Mouse (Mus musculus): ENCODE measurements at regions not wholly inside any gene's neighbourhood (a gene's known extent, or its start where the extent isn't known, plus 50 kb on each side); places are given as distances from the start of the nearest gene placed in this dataset.
A peak's percentile ranks its signal among the peaks of the same experiment; 100 is the strongest.
"Not testable (repeated sequence)": the region's sequence is repeated elsewhere in the genome, so short reads cannot be mapped to it uniquely, and the experiment has no call there.

- DNase-seq (ENCODE audit: extremely low read depth, insufficient read length, low spot score) = peak; percentile 72
Observed at GRCm38 (mm10) chr7:111179401-111180271, 96.8 kb upstream of the Eif4g2 start.

GRCm38 (mm10) chr7:111174393-111175124, 91.7 kb upstream of the Eif4g2 start:
- DNase-seq (ENCODE audit: extremely low read depth, insufficient read length, low spot score) = no peak

- DNase-seq (ENCODE audit: extremely low read depth, insufficient read length, low spot score) = no peak
Observed at GRCm38 (mm10) chr7:111172061-111172460, 89.2 kb upstream of the Eif4g2 start.

- DNase-seq (ENCODE audit: extremely low read depth, insufficient read length, low spot score) = not testable (repeated sequence)
Observed at GRCm38 (mm10) chr7:111168546-111169233, 85.9 kb upstream of the Eif4g2 start.

GRCm38 (mm10) chr7:111164994-111165393, 82.2 kb upstream of the Eif4g2 start:
- no peak for DNase-seq (ENCODE audit: extremely low read depth, insufficient read length, low spot score)

- no peak for DNase-seq (ENCODE audit: extremely low read depth, insufficient read length, low spot score)
Observed at GRCm38 (mm10) chr7:111164276-111164675, 81.4 kb upstream of the Eif4g2 start.

GRCm38 (mm10) chr7:111163861-111164260, 81.0 kb upstream of the Eif4g2 start:
- DNase-seq (ENCODE audit: extremely low read depth, insufficient read length, low spot score) = no peak

GRCm38 (mm10) chr7:111163321-111163720, 80.5 kb upstream of the Eif4g2 start:
- no peak for DNase-seq (ENCODE audit: extremely low read depth, insufficient read length, low spot score)

- DNase-seq (ENCODE audit: extremely low read depth, insufficient read length, low spot score) = peak; percentile 40
Observed at GRCm38 (mm10) chr7:111158791-111159286, 76.0 kb upstream of the Eif4g2 start.

GRCm38 (mm10) chr7:111157754-111158325, 75.0 kb upstream of the Eif4g2 start:
- DNase-seq (ENCODE audit: extremely low read depth, insufficient read length, low spot score) = no peak

- DNase-seq (ENCODE audit: extremely low read depth, insufficient read length, low spot score) = peak; percentile 87
Observed at GRCm38 (mm10) chr7:111157287-111157686, 74.5 kb upstream of the Eif4g2 start.

- peak; percentile 76 for DNase-seq (ENCODE audit: extremely low read depth, insufficient read length, low spot score)
Observed at GRCm38 (mm10) chr7:111156472-111157231, 73.8 kb upstream of the Eif4g2 start.

GRCm38 (mm10) chr7:111155995-111156394, 73.2 kb upstream of the Eif4g2 start:
- DNase-seq (ENCODE audit: extremely low read depth, insufficient read length, low spot score) = peak; percentile 21

GRCm38 (mm10) chr7:111154217-111154616, 71.4 kb upstream of the Eif4g2 start:
- no peak for DNase-seq (ENCODE audit: extremely low read depth, insufficient read length, low spot score)

- DNase-seq (ENCODE audit: extremely low read depth, insufficient read length, low spot score) = no peak
Observed at GRCm38 (mm10) chr7:111150540-111150939, 67.7 kb upstream of the Eif4g2 start.

- no peak for DNase-seq (ENCODE audit: extremely low read depth, insufficient read length, low spot score)
Observed at GRCm38 (mm10) chr7:111150115-111150514, 67.3 kb upstream of the Eif4g2 start.

GRCm38 (mm10) chr7:111147593-111147992, 64.8 kb upstream of the Eif4g2 start:
- DNase-seq (ENCODE audit: extremely low read depth, insufficient read length, low spot score) = no peak

- no peak for DNase-seq (ENCODE audit: extremely low read depth, insufficient read length, low spot score)
Observed at GRCm38 (mm10) chr7:111146670-111147069, 63.8 kb upstream of the Eif4g2 start.

GRCm38 (mm10) chr7:111144216-111144615, 61.4 kb upstream of the Eif4g2 start:
- no peak for DNase-seq (ENCODE audit: extremely low read depth, insufficient read length, low spot score)

Measured in 3134 (cell line).